In genomic region chr13:38463410-38463809, GRCm38 (mm10) we compare ENCODE assay signal across 16 mouse cellular contexts.
DNase-seq lines count a peak whose midpoint lies in the region; ATAC-seq and TF ChIP-seq lines count a peak whose summit lies in the region.
"Had no signal": no experiment of that assay in that cellular context is flagged by ENCODE, and none has a peak within 500 bp of the region (broad histone marks: within the 10 kb centered on the region; RNA-seq: fewer than 3 reads in every experiment).

No protein-coding gene starts in this region.

- no peak for ATAC-seq in megakaryocyte, adult 5-6 weeks (ENCODE audit: poor library complexity, severe bottlenecking)

- peak; percentile 31 for TF ChIP-seq CTCF in left cerebral cortex, adult 2 months (IDR thresholded peaks at IDR 0.05)

- intact Hi-C loops in left cerebral cortex, adult 2 months (cut with DNase I) = no loop called here
- intact Hi-C loops in left cerebral cortex, postnatal 36 days (cut with DNase I) = no loop called here

- H3K4me3 ChIP-seq in left cerebral cortex, adult 2 months = no peak overlapping the region
- H3K4me3 ChIP-seq: embryonic facial prominence, embryonic 10.5 days; kidney, embryonic 15.5 days; limb, embryonic 12.5 days had no signal

- no peak overlapping the region for H3K27ac ChIP-seq in left cerebral cortex, adult 2 months
- H3K27ac ChIP-seq: embryonic facial prominence, embryonic 10.5 days; hindbrain, embryonic 14.5 days; kidney, embryonic 15.5 days; limb, embryonic 12.5 days had no signal

- DNase-seq in left cerebral cortex, adult 2 months (ENCODE audit: extremely low spot score in 1 of 2, low spot score in 2 of 2) = no peak
- DNase-seq in left cerebral cortex, postnatal 36 days (ENCODE audit: low spot score in 2 of 2) = no peak
- DNase-seq in 3T3-L1 (ENCODE audit: low read depth, low spot score) (peak; percentile 24), 416B (ENCODE audit: low read depth) (peak; percentile 19), R1 (ENCODE audit: low read depth, low spot score) (peak; percentile 16)
- no peak for DNase-seq in cerebellum, postnatal 4 days (ENCODE audit: low spot score in 2 of 2)
- DNase-seq: adrenal gland, adult 2 months; cerebellum, adult 9-10 months; heart, adult 18-20 months; midbrain, embryonic 14.5 days; thymus, postnatal 36 days had no signal

Comparison
In these comparisons a context has a peak if more than half of its experiments do, and no peak if none do; other contexts are left out.
1. DNase-seq: peak in 3T3-L1 (single experiment), 416B (single experiment) and R1 (single experiment); none in left cerebral cortex, adult 2 months (0 of 2), left cerebral cortex, postnatal 36 days (0 of 2) and cerebellum, postnatal 4 days (0 of 2).